Mouse (Mus musculus): ENCODE measurements around the gene Diras2. TPM values are rescaled to one million over a fixed set of nuclear protein-coding genes. Genes with fewer than 3 reads are reported as not detected.

Gene Diras2
- total and polyA plus RNA-seq, 2 experiments from 2014 or later: 6.3 to 47.6 TPM

DNA sequence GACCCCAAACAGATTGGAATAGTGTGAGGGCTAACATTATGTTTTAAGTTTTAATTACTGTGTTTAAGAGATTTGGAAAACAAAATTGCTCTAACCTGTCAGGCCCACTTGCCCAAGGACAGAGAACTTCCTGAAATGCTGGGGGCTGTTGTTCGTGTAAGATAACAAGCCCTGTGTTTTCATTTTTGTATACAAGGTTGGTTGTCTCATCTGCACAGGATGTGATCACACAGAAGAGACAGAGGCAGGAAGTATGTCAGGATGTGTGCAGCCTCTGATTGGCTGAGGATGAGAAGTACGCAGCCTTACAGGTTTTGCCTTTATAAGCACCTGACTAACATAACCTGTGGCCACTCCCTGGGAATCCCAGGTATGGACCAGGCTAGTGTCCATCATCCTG, 43.2 kb upstream of the Diras2 start:
- no peak for DNase-seq
- Histone ChIP-seq H3K27ac (ENCODE audit: low read depth, low read length) (no peak overlapping the region), H3K4me2 (ENCODE audit: low read depth) (no peak overlapping the region), H3K9ac (no peak overlapping the region), H3K27me3 (ENCODE audit: insufficient read depth, low read length) (no peaks in the 10 kb centered on the region), H3K4me1 (ENCODE audit: insufficient read depth) (no peaks in the 10 kb centered on the region), H3K4me3 (ENCODE audit: low read depth, low read length) (no peak overlapping the region), H3K36me3 (ENCODE audit: insufficient read depth) (no peaks in the 10 kb centered on the region), H3K9me3 (ENCODE audit: low read length) (no peaks in the 10 kb centered on the region)
- no peak for TF ChIP-seq CTCF (IDR thresholded peaks at IDR 0.05; ENCODE audit: low read depth)
- no peak for ATAC-seq
- WGBS: 85% methylated on average over 2 of the region's 2 CpGs

DNA sequence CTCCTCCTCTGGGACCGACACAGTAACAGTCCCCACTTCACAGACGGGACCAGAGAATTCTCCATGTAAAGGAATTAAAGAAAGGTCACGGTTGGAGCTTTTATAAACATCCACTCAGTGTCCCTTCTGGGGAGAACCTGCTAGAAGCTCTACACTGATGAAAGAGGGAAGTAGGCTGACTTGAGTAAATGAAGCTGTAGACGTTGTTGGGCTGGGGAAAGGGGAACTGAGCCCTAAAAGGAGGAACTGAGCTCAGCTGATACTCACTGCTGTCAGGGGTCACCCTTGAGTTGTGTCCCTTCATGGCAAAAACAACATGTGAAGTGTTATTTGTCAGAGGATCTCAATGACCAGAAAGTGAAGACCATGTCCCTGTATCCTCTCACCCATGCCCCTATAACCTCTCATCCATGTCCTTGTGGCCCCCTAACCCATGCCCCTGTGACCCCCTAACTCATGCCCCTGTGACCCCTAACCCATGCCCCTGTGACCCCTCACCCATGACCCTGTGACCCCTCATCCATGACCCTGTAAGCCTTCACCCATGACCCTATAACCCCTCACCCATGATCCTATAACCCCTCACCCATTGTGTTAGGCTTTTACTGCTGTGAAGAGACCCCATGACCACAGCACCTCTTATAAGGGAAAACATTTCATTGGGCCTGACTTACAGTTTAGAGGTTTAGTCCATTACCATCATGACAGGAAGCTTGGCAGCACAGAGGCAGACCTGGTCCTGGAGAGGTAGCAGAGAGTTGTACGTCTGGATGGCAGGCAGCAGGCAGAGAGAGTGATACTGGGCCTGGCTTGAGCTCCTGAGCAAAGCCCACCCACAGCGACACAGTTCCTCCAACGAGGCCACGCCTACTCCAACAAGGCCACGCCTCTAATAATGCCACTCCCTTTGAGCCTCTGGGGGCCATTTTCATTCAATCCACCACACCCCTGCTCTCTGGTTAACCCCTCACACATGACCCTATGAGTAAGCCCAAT, 41.7 kb upstream of the Diras2 start:
- Histone ChIP-seq H3K9ac (no peak overlapping the region), H3K27me3 (ENCODE audit: insufficient read depth, low read length) (no peaks in the 10 kb centered on the region), H3K4me2 (ENCODE audit: low read depth) (no peak overlapping the region), H3K27ac (ENCODE audit: low read depth, low read length) (no peak overlapping the region), H3K9me3 (ENCODE audit: low read length) (no peaks in the 10 kb centered on the region), H3K36me3 (ENCODE audit: insufficient read depth) (no peaks in the 10 kb centered on the region), H3K4me3 (ENCODE audit: low read depth, low read length) (no peak overlapping the region), H3K4me1 (ENCODE audit: insufficient read depth) (no peaks in the 10 kb centered on the region)
- no peak for TF ChIP-seq CTCF (IDR thresholded peaks at IDR 0.05; ENCODE audit: low read depth)
- no peak for ATAC-seq
- 79% methylated on average over 9 of the region's 9 CpGs for WGBS
- DNase-seq: no peak

- H3K36me3 ChIP-seq (ENCODE audit: insufficient read depth): no peaks in the 10 kb centered on the region
- H3K27me3 ChIP-seq (ENCODE audit: insufficient read depth, low read length): no peaks in the 10 kb centered on the region
- TF ChIP-seq CTCF (IDR thresholded peaks at IDR 0.05; ENCODE audit: low read depth): no peak
- no peak overlapping the region for H3K27ac ChIP-seq (ENCODE audit: low read depth, low read length)
- H3K9ac ChIP-seq: no peak overlapping the region
- no peak overlapping the region for H3K4me2 ChIP-seq (ENCODE audit: low read depth)
- ATAC-seq (no peak), DNase-seq (no peak)
- H3K4me3 ChIP-seq (ENCODE audit: low read depth, low read length): no peak overlapping the region
- H3K4me1 ChIP-seq (ENCODE audit: insufficient read depth): no peaks in the 10 kb centered on the region
- no peaks in the 10 kb centered on the region for H3K9me3 ChIP-seq (ENCODE audit: low read length)
- 82% methylated on average over 11 of the region's 11 CpGs for WGBS
Measured at GRCm38 (mm10) chr13:52571591-52572384, 40.7 kb upstream of the Diras2 start.

DNA sequence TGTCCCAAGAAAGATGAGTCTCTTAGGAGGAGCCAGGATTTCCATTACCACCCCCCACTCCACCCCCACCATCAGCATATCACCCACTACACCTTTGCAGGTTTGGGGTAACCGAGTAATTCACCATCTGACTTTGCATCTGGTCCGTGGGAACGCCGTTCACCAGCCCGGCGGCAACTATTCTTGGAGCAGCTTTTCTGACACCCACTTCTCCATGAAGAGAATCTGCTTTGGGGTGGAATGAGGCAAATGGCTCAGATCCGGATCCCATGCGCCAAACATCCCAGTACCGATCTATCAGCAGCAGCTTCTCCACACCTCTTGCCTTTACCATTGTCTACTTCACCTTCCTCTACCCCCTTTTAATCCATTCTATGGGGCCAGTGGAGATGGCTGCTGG, 39.2 kb upstream of the Diras2 start:
- TF ChIP-seq CTCF (IDR thresholded peaks at IDR 0.05; ENCODE audit: low read depth): no peak
- WGBS: 92% methylated on average over 9 of the region's 9 CpGs
- no peak for DNase-seq
- no peaks in the 10 kb centered on the region for H3K9me3 ChIP-seq (ENCODE audit: low read length)
- H3K4me2 ChIP-seq (ENCODE audit: low read depth): no peak overlapping the region
- ATAC-seq: no peak
- no peak overlapping the region for H3K4me3 ChIP-seq (ENCODE audit: low read depth, low read length)
- H3K9ac ChIP-seq: no peak overlapping the region
- H3K27ac ChIP-seq (ENCODE audit: low read depth, low read length): no peak overlapping the region
- no peaks in the 10 kb centered on the region for H3K36me3 ChIP-seq (ENCODE audit: insufficient read depth)
- H3K27me3 ChIP-seq (ENCODE audit: insufficient read depth, low read length): no peaks in the 10 kb centered on the region
- no peaks in the 10 kb centered on the region for H3K4me1 ChIP-seq (ENCODE audit: insufficient read depth)

GRCm38 (mm10) chr13:52569194-52569769, 38.2 kb upstream of the Diras2 start:
- 35% methylated on average over 8 of the region's 8 CpGs for WGBS
- Histone ChIP-seq H3K4me2 (ENCODE audit: low read depth) (no peak overlapping the region), H3K27me3 (ENCODE audit: insufficient read depth, low read length) (no peaks in the 10 kb centered on the region), H3K36me3 (ENCODE audit: insufficient read depth) (no peaks in the 10 kb centered on the region), H3K4me1 (ENCODE audit: insufficient read depth) (no peaks in the 10 kb centered on the region), H3K9ac (no peak overlapping the region), H3K9me3 (ENCODE audit: low read length) (no peaks in the 10 kb centered on the region), H3K4me3 (ENCODE audit: low read depth, low read length) (no peak overlapping the region), H3K27ac (ENCODE audit: low read depth, low read length) (no peak overlapping the region)
- DNase-seq: no peak
- no peak for ATAC-seq
- TF ChIP-seq CTCF (IDR thresholded peaks at IDR 0.05; ENCODE audit: low read depth): no peak

DNA sequence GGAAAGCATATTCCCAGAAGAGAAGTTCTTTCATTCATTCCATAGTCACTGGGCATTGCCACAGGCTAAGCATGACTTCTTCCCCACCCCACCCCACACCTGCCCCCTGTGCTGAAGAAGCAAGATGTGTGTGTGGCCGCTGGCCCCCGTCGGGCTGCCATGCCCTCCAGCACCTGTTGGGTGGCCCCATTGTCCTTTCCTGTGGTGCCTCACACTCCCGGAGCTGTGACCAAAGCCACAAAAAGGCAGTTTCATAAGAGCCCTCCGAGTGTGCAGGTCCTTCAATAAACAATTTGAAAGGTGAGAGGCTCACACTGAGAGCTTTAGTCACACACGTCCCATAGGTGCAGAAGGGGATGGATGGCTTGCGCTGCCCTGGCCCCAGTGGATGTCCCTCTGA, 35.7 kb upstream of the Diras2 start:
- no peak overlapping the region for H3K27ac ChIP-seq (ENCODE audit: low read depth, low read length)
- ATAC-seq: no peak
- H3K9ac ChIP-seq: no peak overlapping the region
- H3K9me3 ChIP-seq (ENCODE audit: low read length): no peaks in the 10 kb centered on the region
- WGBS: 82% methylated on average over 7 of the region's 7 CpGs
- H3K36me3 ChIP-seq (ENCODE audit: insufficient read depth): no peaks in the 10 kb centered on the region
- H3K27me3 ChIP-seq (ENCODE audit: insufficient read depth, low read length): no peaks in the 10 kb centered on the region
- no peak overlapping the region for H3K4me3 ChIP-seq (ENCODE audit: low read depth, low read length)
- peaks cover 7% of the 10 kb centered on the region; the same call in 1 of the 2 replicates for H3K4me1 ChIP-seq (ENCODE audit: insufficient read depth)
- TF ChIP-seq CTCF (IDR thresholded peaks at IDR 0.05; ENCODE audit: low read depth): no peak
- no peak overlapping the region for H3K4me2 ChIP-seq (ENCODE audit: low read depth)
- no peak for DNase-seq

Measured in forebrain, postnatal 0 days (tissue).